Mouse (Mus musculus) limb, embryonic 14.5 days (tissue): ENCODE results near the gene Zbtb16. TPM values are rescaled to one million over a fixed set of nuclear protein-coding genes. Genes with fewer than 3 reads are reported as not detected.

ENCODE experiments used
- ATAC-seq: fragments of 200-750 bp; cut with Nextera tagmentation; 2 replicates; pipeline ENCODE4 v1.8.0; 2017; ENCODE audit warnings: low read depth, moderate number of reproducible peaks, moderate TSS enrichment; ENCODE audit not compliant: low FRiP score
- DNase-seq: peaks from one replicate; pipeline ENCODE4 v3.0.0-alpha.2; 2015; ENCODE audit warnings: low spot score
- H3K27ac ChIP-seq: fragments of 300-500 bp; sonication (generic); replicated peaks from 2 replicates; pipeline ENCODE4 v1.5.1; 2014; ENCODE audit warnings: low read depth, mild to moderate bottlenecking, low read length, moderate library complexity, mixed read lengths
- H3K27me3 ChIP-seq: fragments of 300-500 bp; sonication (generic); 2 replicates; pipeline ENCODE4 v1.6.1; 2014; ENCODE audit warnings: low read length, mixed read lengths; ENCODE audit not compliant: control insufficient read depth, insufficient read depth
- H3K36me3 ChIP-seq: fragments of 300-500 bp; sonication (generic); 2 replicates; pipeline ENCODE4 v1.6.1; 2014; ENCODE audit warnings: mild to moderate bottlenecking, low read length, moderate library complexity, mixed read lengths; ENCODE audit not compliant: control insufficient read depth, insufficient read depth
- H3K4me1 ChIP-seq: fragments of 300-500 bp; sonication (generic); 2 replicates; pipeline ENCODE4 v1.6.1; 2014; ENCODE audit warnings: antibody characterized with exemption, low read length, mixed read lengths; ENCODE audit not compliant: control insufficient read depth, insufficient read depth
- H3K4me2 ChIP-seq: fragments of 300-500 bp; sonication (generic); replicated peaks from 2 replicates; pipeline ENCODE4 v1.6.1; 2014; ENCODE audit warnings: low read depth, mild to moderate bottlenecking, low read length, moderate library complexity; ENCODE audit not compliant: severe bottlenecking
- H3K4me3 ChIP-seq: fragments of 300-500 bp; sonication (generic); replicated peaks from 2 replicates; pipeline ENCODE4 v1.5.1; 2014; ENCODE audit warnings: low read length
- H3K9ac ChIP-seq: fragments of 300-500 bp; sonication (generic); 2 replicates; pipeline ENCODE4 v1.6.1; 2014; ENCODE audit warnings: mild to moderate bottlenecking, low read depth, low read length, moderate library complexity; ENCODE audit not compliant: severe bottlenecking
- H3K9me3 ChIP-seq: fragments of 300-500 bp; sonication (generic); 2 replicates; pipeline ENCODE4 v1.6.1; 2016; ENCODE audit warnings: low read length; ENCODE audit not compliant: control insufficient read depth
- POLR2A ChIP-seq: fragments of 200-500 bp; IDR thresholded peaks from 2 replicates; pipeline ENCODE4 v1.8.0; 2012; ENCODE audit warnings: inconsistent platforms, mild to moderate bottlenecking, moderate library complexity, borderline replicate concordance; ENCODE audit not compliant: insufficient read depth, insufficient read length; ENCODE audit errors: extremely low read depth
- WGBS: fragments of 180-500 bp; shearing (Covaris S2); extraction: QIAGEN DNeasy Blood & Tissue Kit; methylation state at CpG from one replicate; pipeline ENCODE4 v1.1.7; 2014; 5-methylcytosine and 5-hydroxymethylcytosine counted together
- polyA plus RNA-seq, 2 experiments: library from polyadenylated mRNA; depleted of rRNA in 1 of 2; stranded (reverse) in 1 of 2; unstranded in 1 of 2; fragments of >200 nt; fragmentation: Nextera tagmentation in 1 of 2; extraction: Ambion mirVana in 1 of 2; gene quantifications; 2 replicates each; pipeline versions ENCODE4 v1.2.1 to v1.2.3; 2012 to 2014

Zbtb16 gene
- polyA plus RNA-seq, 2 experiments: 0.91 to 1.9 TPM

DNA sequence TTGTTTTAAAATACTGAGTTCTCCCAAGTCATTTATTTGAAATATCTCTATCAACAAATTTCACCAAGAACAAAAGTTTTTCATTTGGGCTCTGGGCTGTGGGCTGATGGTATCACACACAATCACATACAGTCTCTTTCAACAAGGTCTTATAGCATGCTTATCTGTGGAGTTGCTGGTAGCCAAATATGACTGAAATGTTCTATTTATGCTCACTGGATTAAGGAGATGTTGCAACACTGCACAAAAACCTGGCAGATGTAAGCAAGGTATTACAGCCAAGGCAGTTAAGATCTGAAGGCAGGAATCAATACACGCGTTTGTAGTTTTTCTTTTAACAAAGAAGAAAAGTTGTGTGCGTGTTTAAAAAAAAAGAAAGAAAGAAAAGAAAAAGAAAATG lies 84.1 kb downstream of the Zbtb16 start:
- no peak overlapping the region for H3K9ac ChIP-seq
- DNase-seq (no peak), ATAC-seq (no peak)
- no peak overlapping the region for H3K4me2 ChIP-seq
- no peak overlapping the region for H3K4me3 ChIP-seq
- no peaks in the 10 kb centered on the region for H3K9me3 ChIP-seq
- 82% methylated on average over 3 of the region's 3 CpGs for WGBS
- no peaks in the 10 kb centered on the region for H3K27me3 ChIP-seq
- TF ChIP-seq POLR2A: no peak
- H3K36me3 ChIP-seq: no peaks in the 10 kb centered on the region
- H3K27ac ChIP-seq: no peak overlapping the region
- H3K4me1 ChIP-seq: 0 out of 2 replicates have a peak, but pooled peaks cover 2% of the 10 kb centered on the region

DNA sequence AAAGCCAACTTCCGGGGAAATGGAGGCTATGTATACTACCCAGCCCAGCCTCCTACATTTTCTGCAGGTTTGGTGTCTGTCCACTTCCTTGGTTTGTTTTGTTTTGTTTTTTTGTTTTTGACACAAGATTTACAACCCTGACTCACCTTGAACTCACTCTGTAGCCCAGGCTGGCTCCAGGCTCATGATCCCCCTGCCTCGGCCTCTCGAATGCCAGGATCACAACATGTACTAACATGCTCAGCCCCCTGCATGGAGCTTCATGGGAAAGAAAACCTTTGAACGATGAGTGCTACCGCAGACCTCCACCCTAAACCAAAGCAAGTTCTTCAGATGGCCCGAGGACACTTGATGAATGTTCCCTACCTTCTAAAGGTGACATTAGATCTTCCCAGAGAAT lies 86.4 kb downstream of the Zbtb16 start:
- ATAC-seq (no peak), DNase-seq (no peak)
- no peaks in the 10 kb centered on the region for H3K4me1 ChIP-seq
- H3K4me2 ChIP-seq: no peak overlapping the region
- H3K27ac ChIP-seq: no peak overlapping the region
- H3K9me3 ChIP-seq: no peaks in the 10 kb centered on the region
- no peak for TF ChIP-seq POLR2A
- H3K9ac ChIP-seq: no peak overlapping the region
- H3K36me3 ChIP-seq: no peaks in the 10 kb centered on the region
- H3K27me3 ChIP-seq: no peaks in the 10 kb centered on the region
- no peak overlapping the region for H3K4me3 ChIP-seq
- WGBS: 83% methylated on average over 6 of the region's 6 CpGs

DNA sequence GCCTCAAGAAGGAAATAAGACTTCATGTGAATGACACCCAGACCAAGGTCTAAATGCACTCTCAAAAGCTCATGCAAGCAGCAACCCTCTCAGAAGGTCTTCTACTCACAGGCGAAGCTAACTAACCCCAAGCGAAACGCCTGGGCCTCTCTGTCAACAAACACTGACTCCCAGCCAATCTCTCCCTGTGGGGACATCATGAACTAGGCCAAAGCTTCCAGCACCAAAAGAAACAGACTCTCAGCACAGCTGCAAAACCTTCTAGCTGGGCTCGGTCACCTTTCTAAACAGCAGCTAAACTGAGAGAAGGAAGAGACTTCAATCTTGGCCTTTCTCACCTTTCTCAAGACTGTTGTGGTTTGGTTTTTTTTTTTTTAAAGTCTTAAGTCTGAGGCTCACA lies 86.9 kb downstream of the Zbtb16 start:
- WGBS: 67% methylated on average over 4 of the region's 4 CpGs
- H3K27me3 ChIP-seq: no peaks in the 10 kb centered on the region

DNA sequence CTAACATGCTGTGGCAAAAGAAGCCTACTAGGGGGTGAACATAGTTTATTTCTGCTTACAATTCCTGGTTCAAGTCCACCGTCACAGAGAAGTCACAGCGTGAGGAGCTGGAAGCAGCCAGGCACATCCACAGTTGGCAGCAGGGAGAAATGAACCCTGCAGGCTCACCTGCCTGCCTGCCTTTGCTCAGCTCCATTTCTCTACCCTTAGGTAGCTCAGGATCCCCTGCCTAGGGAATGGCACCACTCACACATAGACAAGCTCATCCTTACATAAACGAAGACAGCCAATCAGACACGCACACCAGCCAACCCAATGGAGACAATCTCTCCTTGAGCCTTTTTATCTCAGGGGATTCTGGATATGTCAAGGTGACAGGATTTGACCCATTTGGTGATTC lies 87.3 kb downstream of the Zbtb16 start:
- no peak for DNase-seq
- Histone ChIP-seq H3K36me3 (no peaks in the 10 kb centered on the region), H3K9me3 (no peaks in the 10 kb centered on the region), H3K4me3 (no peak overlapping the region), H3K9ac (no peak overlapping the region), H3K27me3 (no peaks in the 10 kb centered on the region), H3K4me1 (0 out of 2 replicates have a peak, but pooled peaks cover 2% of the 10 kb centered on the region), H3K4me2 (no peak overlapping the region), H3K27ac (no peak overlapping the region)
- ATAC-seq: no peak
- no peak for TF ChIP-seq POLR2A
- WGBS: 94% methylated on average over 4 of the region's 4 CpGs

More for the DNA sequence above, 86.9 kb downstream of the Zbtb16 start:
- no peak for ATAC-seq
- Histone ChIP-seq H3K9ac (no peak overlapping the region), H3K4me2 (no peak overlapping the region), H3K4me3 (no peak overlapping the region), H3K27ac (no peak overlapping the region), H3K4me1 (0 out of 2 replicates have a peak, but pooled peaks cover 2% of the 10 kb centered on the region), H3K36me3 (no peaks in the 10 kb centered on the region), H3K9me3 (no peaks in the 10 kb centered on the region)
- DNase-seq: no peak
- no peak for TF ChIP-seq POLR2A

DNA sequence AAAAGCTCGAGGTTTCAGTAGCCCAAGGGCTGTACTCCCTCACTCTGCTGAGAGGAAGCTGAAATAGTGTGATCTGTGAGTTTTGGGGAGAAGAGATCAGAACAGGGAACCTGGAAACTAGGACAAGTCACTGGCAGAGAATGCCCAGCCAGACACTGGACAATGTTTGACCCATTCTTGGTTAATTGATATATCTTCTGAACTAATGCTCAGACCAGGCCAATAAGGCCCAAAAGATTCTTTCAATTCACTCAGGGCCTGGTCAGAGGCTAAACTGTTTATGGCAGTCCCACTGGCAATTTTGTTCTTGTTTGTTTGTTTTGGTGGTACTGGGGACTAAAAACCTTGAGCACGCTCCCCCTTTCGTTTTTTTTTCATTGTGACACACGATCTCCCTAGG lies 87.8 kb downstream of the Zbtb16 start:
- no peak overlapping the region for H3K4me2 ChIP-seq
- no peak overlapping the region for H3K4me3 ChIP-seq
- DNase-seq (no peak), ATAC-seq (no peak)
- H3K27me3 ChIP-seq: no peaks in the 10 kb centered on the region
- WGBS: 68% methylated on average over 4 of the region's 4 CpGs
- no peak for TF ChIP-seq POLR2A
- H3K9me3 ChIP-seq: no peaks in the 10 kb centered on the region
- no peaks in the 10 kb centered on the region for H3K36me3 ChIP-seq
- no peak overlapping the region for H3K9ac ChIP-seq
- no peak overlapping the region for H3K27ac ChIP-seq
- 0 out of 2 replicates have a peak, but pooled peaks cover 2% of the 10 kb centered on the region for H3K4me1 ChIP-seq

DNA sequence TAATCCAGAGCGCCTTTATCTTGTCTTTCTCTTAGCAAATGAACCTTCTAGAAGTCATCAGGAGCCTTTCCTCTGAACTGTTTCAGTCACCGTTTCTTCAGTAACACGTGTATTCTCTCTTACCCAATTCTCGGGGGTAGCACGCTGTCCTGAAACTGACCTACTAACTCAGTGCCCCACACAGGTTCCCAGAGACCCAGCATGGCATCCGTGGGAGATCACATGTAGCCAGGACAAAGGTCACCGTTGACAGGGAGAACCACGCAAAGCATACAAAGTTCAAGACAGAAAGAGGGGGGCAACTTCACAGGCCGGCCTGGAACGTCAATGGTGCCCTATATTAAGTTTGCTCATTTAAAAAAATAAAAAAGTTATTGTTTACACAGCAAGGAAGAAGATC lies 89.5 kb downstream of the Zbtb16 start:
- no peak for ATAC-seq

More for the DNA sequence above, 89.5 kb downstream of the Zbtb16 start:
- H3K9me3 ChIP-seq: no peaks in the 10 kb centered on the region
- H3K4me3 ChIP-seq: no peak overlapping the region
- H3K4me1 ChIP-seq: 0 out of 2 replicates have a peak, but pooled peaks cover 2% of the 10 kb centered on the region
- H3K4me2 ChIP-seq: no peak overlapping the region
- no peaks in the 10 kb centered on the region for H3K36me3 ChIP-seq
- no peaks in the 10 kb centered on the region; the same call in 1 of the 2 replicates for H3K27me3 ChIP-seq
- no peak for TF ChIP-seq POLR2A
- no peak overlapping the region for H3K9ac ChIP-seq
- no peak overlapping the region for H3K27ac ChIP-seq
- 95% methylated on average over 10 of the region's 10 CpGs for WGBS
- DNase-seq: no peak
